Mouse (Mus musculus): ENCODE results near the gene Snap91. TPM values are rescaled to one million over a fixed set of nuclear protein-coding genes. Genes with fewer than 3 reads are reported as not detected.
A peak's percentile ranks its signal among the peaks of the same experiment; 100 is the strongest.

Snap91 gene
- polyA plus RNA-seq, 1 experiment: 200 TPM

DNA sequence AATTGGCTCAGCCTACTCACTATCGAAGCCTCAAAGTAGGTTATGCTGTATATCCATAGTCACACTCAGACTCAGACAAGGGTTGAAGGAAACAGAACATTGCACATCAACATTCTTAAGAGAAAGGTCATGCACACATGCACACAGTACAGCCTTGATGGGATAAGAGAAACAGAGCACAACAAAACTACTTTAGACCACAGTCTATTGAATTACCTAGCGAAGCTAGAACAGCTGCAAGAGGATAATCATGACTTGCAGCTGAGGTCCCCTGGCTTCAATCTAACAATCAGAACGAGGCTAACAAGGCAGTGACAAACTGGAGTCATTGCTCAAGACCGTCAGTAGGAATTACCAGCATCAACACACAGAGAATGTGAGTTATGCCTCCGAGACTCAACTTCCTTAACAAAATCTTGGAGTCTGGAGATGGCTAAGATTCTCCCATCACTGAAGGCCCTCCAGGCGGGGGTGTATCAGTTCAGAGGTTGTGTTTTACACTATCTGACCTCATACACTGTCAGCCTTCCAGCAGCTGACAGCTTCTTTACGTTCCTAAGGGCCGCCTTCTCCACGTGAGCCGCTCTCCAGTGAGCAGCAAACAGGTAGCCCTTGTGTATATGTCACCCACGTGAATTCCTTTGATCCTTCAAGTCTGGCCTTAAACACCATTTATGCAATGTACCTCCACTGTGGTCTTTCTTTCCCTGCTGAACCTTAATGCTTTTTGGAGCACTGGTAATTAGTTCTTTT, 10.7 kb downstream of the Snap91 start:
- Histone ChIP-seq H3K4me3 (ENCODE audit: insufficient read depth, low read length) (no peak overlapping the region), H3K4me1 (ENCODE audit: control insufficient read depth, insufficient read depth, low read length) (peaks cover 7% of the 10 kb centered on the region), H3K27ac (ENCODE audit: insufficient read depth, low read length) (no peak overlapping the region)
- TF ChIP-seq POLR2A (IDR thresholded peaks at IDR 0.05; ENCODE audit: extremely low read depth, insufficient read depth, low read length): no peak
- no peak for TF ChIP-seq CTCF (IDR thresholded peaks at IDR 0.05; ENCODE audit: extremely low read depth, insufficient read depth, low read length)

GRCm38 (mm10) chr9:86858101-86858500, 22.4 kb downstream of the Snap91 start:
- Histone ChIP-seq H3K27ac (ENCODE audit: insufficient read depth, low read length) (0 out of 2 replicates have a peak overlapping the region, but pooled peaks have one; percentile 8), H3K4me3 (ENCODE audit: insufficient read depth, low read length) (no peak overlapping the region), H3K4me1 (ENCODE audit: control insufficient read depth, insufficient read depth, low read length) (peaks cover 8% of the 10 kb centered on the region)
- TF ChIP-seq POLR2A (IDR thresholded peaks at IDR 0.05; ENCODE audit: extremely low read depth, insufficient read depth, low read length) (no peak), CTCF (IDR thresholded peaks at IDR 0.05; ENCODE audit: extremely low read depth, insufficient read depth, low read length) (no peak)

GRCm38 (mm10) chr9:86857626-86858025, 22.8 kb downstream of the Snap91 start:
- H3K4me3 ChIP-seq (ENCODE audit: insufficient read depth, low read length): no peak overlapping the region
- no peak for TF ChIP-seq POLR2A (IDR thresholded peaks at IDR 0.05; ENCODE audit: extremely low read depth, insufficient read depth, low read length)
- no peak for TF ChIP-seq CTCF (IDR thresholded peaks at IDR 0.05; ENCODE audit: extremely low read depth, insufficient read depth, low read length)
- H3K4me1 ChIP-seq (ENCODE audit: control insufficient read depth, insufficient read depth, low read length): peaks cover 8% of the 10 kb centered on the region
- no peak overlapping the region for H3K27ac ChIP-seq (ENCODE audit: insufficient read depth, low read length)

DNA sequence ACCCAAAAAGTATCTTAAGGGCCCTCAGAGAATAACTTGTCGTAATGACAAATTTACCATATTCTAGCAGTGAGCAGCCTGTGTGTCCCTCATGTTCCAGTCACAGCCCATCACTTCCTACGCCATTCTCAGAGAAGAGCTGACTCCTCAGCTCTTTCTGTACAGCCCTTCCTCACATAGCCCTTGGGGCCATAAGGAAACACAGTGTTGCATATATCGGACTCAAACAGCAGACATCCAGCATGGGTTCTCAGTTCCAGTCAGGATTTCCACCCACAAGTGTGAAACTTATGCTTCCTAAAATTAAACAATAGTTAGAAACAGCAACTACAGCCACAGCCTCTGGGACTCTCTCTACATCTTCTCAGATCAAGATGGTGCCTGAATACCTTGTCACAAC, 27.6 kb downstream of the Snap91 start:
- peaks cover 8% of the 10 kb centered on the region for H3K4me1 ChIP-seq (ENCODE audit: control insufficient read depth, insufficient read depth, low read length)
- no peak overlapping the region for H3K27ac ChIP-seq (ENCODE audit: insufficient read depth, low read length)
- TF ChIP-seq CTCF (IDR thresholded peaks at IDR 0.05; ENCODE audit: extremely low read depth, insufficient read depth, low read length) (no peak), POLR2A (IDR thresholded peaks at IDR 0.05; ENCODE audit: extremely low read depth, insufficient read depth, low read length) (no peak)
- no peak overlapping the region for H3K4me3 ChIP-seq (ENCODE audit: insufficient read depth, low read length)

GRCm38 (mm10) chr9:86851689-86852088, 28.8 kb downstream of the Snap91 start:
- no peak overlapping the region for H3K27ac ChIP-seq (ENCODE audit: insufficient read depth, low read length)
- TF ChIP-seq POLR2A (IDR thresholded peaks at IDR 0.05; ENCODE audit: extremely low read depth, insufficient read depth, low read length): no peak
- no peak for TF ChIP-seq CTCF (IDR thresholded peaks at IDR 0.05; ENCODE audit: extremely low read depth, insufficient read depth, low read length)
- H3K4me3 ChIP-seq (ENCODE audit: insufficient read depth, low read length): no peak overlapping the region
- H3K4me1 ChIP-seq (ENCODE audit: control insufficient read depth, insufficient read depth, low read length): peaks cover 9% of the 10 kb centered on the region

DNA sequence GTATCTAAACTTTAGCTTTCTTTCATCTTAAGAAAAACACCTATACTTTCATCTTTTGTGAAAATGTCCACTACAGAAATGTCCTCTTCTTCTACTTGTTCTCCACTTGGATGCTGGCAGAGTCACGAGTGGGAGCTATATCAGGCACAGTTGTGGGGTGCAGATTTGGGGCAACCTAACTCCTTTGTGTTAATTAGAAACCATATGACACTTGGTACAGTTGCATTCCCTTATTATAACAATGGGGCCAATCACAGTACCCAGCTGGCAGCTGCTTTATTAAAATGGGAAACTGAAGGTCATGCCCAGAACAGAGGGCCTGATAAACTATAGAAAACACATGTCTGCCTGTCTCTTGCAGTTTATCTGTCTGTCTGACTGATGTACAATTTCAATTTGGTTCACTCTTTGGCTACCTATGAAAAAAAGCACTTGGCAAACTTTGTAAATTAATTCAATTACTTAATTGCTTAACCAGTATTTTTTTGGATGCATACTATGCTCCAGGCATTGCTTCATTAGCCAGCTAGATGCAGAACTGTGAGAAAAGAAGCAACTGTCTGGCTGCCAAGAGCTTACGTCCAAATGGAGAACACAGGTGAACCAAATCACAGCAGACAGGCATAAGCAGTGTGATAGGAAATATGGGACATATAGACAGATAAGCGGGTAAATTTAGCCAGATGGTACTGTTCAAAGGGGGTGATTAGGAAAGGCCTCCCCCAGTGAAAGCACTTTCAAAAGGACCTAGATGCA, 29.8 kb downstream of the Snap91 start:
- TF ChIP-seq POLR2A (IDR thresholded peaks at IDR 0.05; ENCODE audit: extremely low read depth, insufficient read depth, low read length) (no peak), CTCF (IDR thresholded peaks at IDR 0.05; ENCODE audit: extremely low read depth, insufficient read depth, low read length) (no peak)
- Histone ChIP-seq H3K27ac (ENCODE audit: insufficient read depth, low read length) (no peak overlapping the region), H3K4me1 (ENCODE audit: control insufficient read depth, insufficient read depth, low read length) (peaks cover 9% of the 10 kb centered on the region), H3K4me3 (ENCODE audit: insufficient read depth, low read length) (no peak overlapping the region)

- TF ChIP-seq POLR2A (IDR thresholded peaks at IDR 0.05; ENCODE audit: extremely low read depth, insufficient read depth, low read length): no peak
- no peak for TF ChIP-seq CTCF (IDR thresholded peaks at IDR 0.05; ENCODE audit: extremely low read depth, insufficient read depth, low read length)
Observed at GRCm38 (mm10) chr9:86843747-86844353, 36.6 kb downstream of the Snap91 start.

DNA sequence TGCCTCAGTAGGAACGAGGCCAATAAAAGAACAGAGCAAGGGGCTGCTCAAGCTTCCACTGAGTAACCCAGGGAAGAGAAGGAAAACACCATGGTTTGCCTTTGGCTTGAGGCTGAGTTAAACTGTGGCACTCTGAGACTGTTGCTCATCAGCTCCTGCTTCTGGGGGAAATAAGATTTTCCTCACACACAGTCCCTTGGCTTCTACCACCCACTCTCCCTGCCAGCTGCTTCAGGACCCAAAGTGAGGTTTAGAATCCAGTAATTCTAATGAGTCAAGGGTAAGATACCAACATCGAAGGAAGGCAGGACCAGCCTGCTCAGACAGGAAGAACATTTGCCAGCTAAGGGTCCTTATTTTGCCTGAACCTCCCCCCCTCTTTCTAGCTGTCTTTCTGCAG, 50.7 kb downstream of the Snap91 start:
- TF ChIP-seq CTCF (IDR thresholded peaks at IDR 0.05; ENCODE audit: extremely low read depth, insufficient read depth, low read length) (no peak), POLR2A (IDR thresholded peaks at IDR 0.05; ENCODE audit: extremely low read depth, insufficient read depth, low read length) (no peak)
- peaks cover 4% of the 10 kb centered on the region for H3K4me1 ChIP-seq (ENCODE audit: control insufficient read depth, insufficient read depth, low read length)
- H3K4me3 ChIP-seq (ENCODE audit: insufficient read depth, low read length): no peak overlapping the region
- H3K27ac ChIP-seq (ENCODE audit: insufficient read depth, low read length): no peak overlapping the region

More at GRCm38 (mm10) chr9:86843747-86844353, 36.6 kb downstream of the Snap91 start:
- Histone ChIP-seq H3K4me3 (ENCODE audit: insufficient read depth, low read length) (no peak overlapping the region), H3K4me1 (ENCODE audit: control insufficient read depth, insufficient read depth, low read length) (peaks cover 3% of the 10 kb centered on the region; the same call in 1 of the 2 replicates), H3K27ac (ENCODE audit: insufficient read depth, low read length) (no peak overlapping the region)

- TF ChIP-seq CTCF (IDR thresholded peaks at IDR 0.05; ENCODE audit: extremely low read depth, insufficient read depth, low read length) (no peak), POLR2A (IDR thresholded peaks at IDR 0.05; ENCODE audit: extremely low read depth, insufficient read depth, low read length) (no peak)
- Histone ChIP-seq H3K27ac (ENCODE audit: insufficient read depth, low read length) (no peak overlapping the region), H3K4me1 (ENCODE audit: control insufficient read depth, insufficient read depth, low read length) (peaks cover 4% of the 10 kb centered on the region), H3K4me3 (ENCODE audit: insufficient read depth, low read length) (no peak overlapping the region)
Observed at GRCm38 (mm10) chr9:86829034-86829433, 51.4 kb downstream of the Snap91 start.
